Mouse (Mus musculus) liver, postnatal 0 days (tissue): ENCODE data around the gene Ngfr.

Experiments used
- CTCF ChIP-seq: sonication (generic); IDR thresholded peaks from 2 replicates; pipeline ENCODE4 v1.5.1; 2016; ENCODE audit warnings: antibody characterized with exemption, low read depth
- EP300 ChIP-seq: IDR thresholded peaks from 2 replicates; pipeline ENCODE4 v1.6.1; 2016; ENCODE audit warnings: antibody characterized with exemption, low read depth, mild to moderate bottlenecking

DNA sequence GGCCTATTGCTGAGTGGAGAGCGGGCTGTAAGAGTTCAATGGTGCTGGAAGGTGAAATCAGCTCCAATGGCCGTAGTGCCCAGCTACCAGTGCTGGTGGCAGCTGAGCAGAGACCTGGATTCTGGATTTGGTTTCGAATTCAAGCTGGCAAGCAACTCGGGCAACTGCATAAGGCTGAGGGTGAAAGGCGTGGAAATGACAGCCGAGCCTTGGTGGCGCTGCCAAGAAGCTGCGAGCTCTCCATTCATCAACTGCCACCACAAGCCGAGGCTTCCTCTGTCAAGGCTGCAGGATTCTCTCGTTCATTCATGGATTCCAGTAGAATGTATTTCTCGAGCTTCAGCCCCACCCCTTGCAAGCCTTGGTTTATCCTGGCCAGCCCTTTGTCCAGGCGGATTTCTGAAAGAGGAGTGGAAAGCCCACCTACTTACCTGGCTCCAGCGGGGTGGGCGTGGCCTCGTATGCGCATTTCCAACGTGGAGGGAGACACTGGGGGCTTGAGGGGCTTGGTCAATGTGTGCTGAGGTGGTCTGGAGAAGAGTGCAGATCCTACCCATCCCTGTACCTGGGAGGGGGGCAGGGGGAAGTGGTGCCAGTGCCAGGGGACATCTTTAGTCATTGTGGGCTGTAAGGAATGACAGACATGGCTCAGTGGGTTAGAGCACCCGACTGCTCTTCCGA lies 30.4 kb upstream of the Ngfr start:
- TF ChIP-seq CTCF (no peak), EP300 (no peak)
